Mouse (Mus musculus) gastrocnemius, postnatal 10 days (tissue): ENCODE results near the gene Samhd1. TPM values are rescaled to one million over a fixed set of nuclear protein-coding genes. Genes with fewer than 3 reads are reported as not detected.

Experiments
- DNase-seq: peaks from one replicate; pipeline ENCODE4 v3.0.0; 2021; ENCODE audit warnings: mixed read lengths
- total RNA-seq, 2 experiments: library from RNA; stranded (reverse); gene quantifications; 2 replicates each; pipeline ENCODE4 v1.2.3; 2021

The Samhd1 gene
- total RNA-seq, 2 experiments from 2014 or later = 15.9 to 20.2 TPM

GRCm38 (mm10) chr2:157053124-157053523, 81.9 kb downstream of the Samhd1 start:
- no peak for DNase-seq

- DNase-seq = no peak
Measured at GRCm38 (mm10) chr2:157052448-157052847, 82.6 kb downstream of the Samhd1 start.

- no peak for DNase-seq
Measured at GRCm38 (mm10) chr2:157049831-157050243, 85.2 kb downstream of the Samhd1 start.

GRCm38 (mm10) chr2:157048395-157049181, 86.5 kb downstream of the Samhd1 start:
- DNase-seq = no peak

Other genes with a start within 250 kb of the Samhd1 start
- not detected for gene Sla2, start 248.1 kb downstream of the Samhd1 start, total RNA-seq
- gene Ndrg3, start 143.2 kb downstream of the Samhd1 start, total RNA-seq = 10 to 100 TPM; 22.5 to 26.1 TPM
- 1 to 10 TPM; 5.3 to 6.0 TPM for gene Dsn1, start 128.1 kb downstream of the Samhd1 start, total RNA-seq
- 10 to 100 TPM; 15.4 to 20.3 TPM for gene Soga1, start 56.0 kb downstream of the Samhd1 start, total RNA-seq
- gene Tldc2, start 48.2 kb downstream of the Samhd1 start, total RNA-seq = not detected
- 1 to 10 TPM; 5.7 to 6.9 TPM for gene Rbl1, start 69.3 kb upstream of the Samhd1 start, total RNA-seq
- gene Rpn2, start 143.8 kb upstream of the Samhd1 start, total RNA-seq = 100 to 1,000 TPM in 1 of 2 experiments, 10 to 100 TPM in 1; 97.2 to 114 TPM
- under 1 TPM; 0.18 to 0.47 TPM for gene Mroh8, start 144.3 kb upstream of the Samhd1 start, total RNA-seq
- gene Ghrh, start 212.2 kb upstream of the Samhd1 start, total RNA-seq = not detected
- gene Manbal, start 232.3 kb upstream of the Samhd1 start, total RNA-seq = 10 to 100 TPM; 30.1 to 32.2 TPM